In genomic region chr7:3616057-3616388, GRCm38 (mm10) we compare ENCODE assay signal across 9 mouse cellular contexts. TPM values are rescaled to one million over a fixed set of nuclear protein-coding genes. Genes with fewer than 3 reads are reported as not detected.
DNase-seq lines count a peak whose midpoint lies in the region; ATAC-seq and TF ChIP-seq lines count a peak whose summit lies in the region.
"Had no signal": no experiment of that assay in that cellular context is flagged by ENCODE, and none has a peak within 500 bp of the region (broad histone marks: within the 10 kb centered on the region; RNA-seq: fewer than 3 reads in every experiment).

TSS of gene Oscar (minus strand) at chr7:3616157.

- no peak within 1 kb of the TSS for H3K27ac ChIP-seq in heart, embryonic 14.5 days (replicated peaks in 1 of 2; ENCODE audit: control insufficient read depth in 1 of 2, insufficient read depth in 1 of 2, low read depth in 2 of 2, low read length in 2 of 2)
- H3K27ac ChIP-seq in hindbrain, embryonic 13.5 days, result no peak within 1 kb of the TSS
- no peak within 1 kb of the TSS for H3K27ac ChIP-seq in midbrain, embryonic 11.5 days (ENCODE audit: low read depth, low read length)

- H3K36me3 ChIP-seq in heart, embryonic 14.5 days (ENCODE audit: control insufficient read depth, insufficient read depth, low read length), result peaks cover 25% of the 10 kb centered on the region
- H3K36me3 ChIP-seq in G1E (replicated peaks), result peaks cover 25% of the 10 kb centered on the region
- H3K36me3 ChIP-seq in hindbrain, embryonic 13.5 days, result peaks cover 21% of the 10 kb centered on the region
- peaks cover 3% of the 10 kb centered on the region; the same call in 1 of the 2 replicates for H3K36me3 ChIP-seq in midbrain, embryonic 11.5 days (ENCODE audit: control insufficient read depth, insufficient read depth, low read length)

- peak within 1 kb of the TSS in 1 of 2 experiments; percentile 76; a peak in 3 of 4 replicates for H3K4me3 ChIP-seq in heart, embryonic 14.5 days (ENCODE audit: control insufficient read depth in 1 of 2, insufficient read depth in 1 of 2, low read depth in 1 of 2, low read length in 2 of 2)
- H3K4me3 ChIP-seq in G1E (ENCODE audit: low read depth, low read length), result peak within 1 kb of the TSS; percentile 75
- H3K4me3 ChIP-seq in hindbrain, embryonic 13.5 days, result peak within 1 kb of the TSS; percentile 72
- H3K4me3 ChIP-seq in midbrain, embryonic 11.5 days (ENCODE audit: low read depth, low read length), result peak within 1 kb of the TSS; percentile 75

- WGBS in heart, embryonic 14.5 days, result 75% methylated on average over 4 of the region's 4 CpGs
- WGBS in hindbrain, embryonic 13.5 days, result 81% methylated on average over 4 of the region's 4 CpGs
- WGBS in midbrain, embryonic 11.5 days, result 85% methylated on average over 4 of the region's 4 CpGs

- no peak for ATAC-seq in heart, embryonic 14.5 days (ENCODE audit: insufficient number of reproducible peaks, insufficient read depth, low FRiP score, low read depth)
- ATAC-seq in G1E (ENCODE audit: extremely low read depth, insufficient number of reproducible peaks, low FRiP score, poor library complexity, severe bottlenecking), result no peak
- ATAC-seq in hindbrain, embryonic 13.5 days (ENCODE audit: low FRiP score), result no peak
- ATAC-seq in midbrain, embryonic 11.5 days (ENCODE audit: low FRiP score), result no peak

- H3K27me3 ChIP-seq in heart, embryonic 14.5 days (ENCODE audit: control insufficient read depth, insufficient read depth, low read length), result no peaks in the 10 kb centered on the region
- H3K27me3 ChIP-seq in G1E (ENCODE audit: insufficient read depth, low read length), result peaks cover 41% of the 10 kb centered on the region
- H3K27me3 ChIP-seq in hindbrain, embryonic 13.5 days, result no peaks in the 10 kb centered on the region
- no peaks in the 10 kb centered on the region for H3K27me3 ChIP-seq in midbrain, embryonic 11.5 days (ENCODE audit: control insufficient read depth, insufficient read depth, low read length)

- no peak for DNase-seq in heart, postnatal 36 days
- DNase-seq in G1E (ENCODE audit: low spot score), result no peak
- DNase-seq in midbrain, embryonic 11.5 days (ENCODE audit: low spot score, missing footprints), result no peak
- no peak for DNase-seq in urinary bladder, postnatal 14 days (ENCODE audit: low spot score)
- no peak for DNase-seq in adrenal gland, postnatal 36 days
- DNase-seq in cerebellum, postnatal 36 days, result no peak
- DNase-seq: thymus, adult 18-20 months had no signal

- H3K9ac ChIP-seq in heart, embryonic 14.5 days (ENCODE audit: low read length), result no peak within 1 kb of the TSS
- no peak within 1 kb of the TSS for H3K9ac ChIP-seq in hindbrain, embryonic 13.5 days
- H3K9ac ChIP-seq in midbrain, embryonic 11.5 days (ENCODE audit: low read length), result no peak within 1 kb of the TSS

- H3K9me3 ChIP-seq in heart, embryonic 14.5 days (ENCODE audit: control insufficient read depth, low read length), result no peaks in the 10 kb centered on the region
- H3K9me3 ChIP-seq in G1E (replicated peaks), result no peaks in the 10 kb centered on the region
- no peaks in the 10 kb centered on the region for H3K9me3 ChIP-seq in hindbrain, embryonic 13.5 days
- H3K9me3 ChIP-seq in midbrain, embryonic 11.5 days (ENCODE audit: control insufficient read depth, low read length), result no peaks in the 10 kb centered on the region

- intact Hi-C loops in heart, postnatal 36 days (cut with DNase I), result no loop called here

- H3K4me2 ChIP-seq in heart, embryonic 14.5 days (ENCODE audit: low read length), result peak within 1 kb of the TSS; percentile 77
- peak within 1 kb of the TSS; percentile 92; the same call in 1 of the 2 replicates for H3K4me2 ChIP-seq in hindbrain, embryonic 13.5 days
- H3K4me2 ChIP-seq in midbrain, embryonic 11.5 days, result peak within 1 kb of the TSS; percentile 55; the same call in 1 of the 2 replicates

- peaks cover 0 to 5% of the 10 kb centered on the region in 2 experiments; a peak in 1 of 4 replicates for H3K4me1 ChIP-seq in heart, embryonic 14.5 days (ENCODE audit: control insufficient read depth in 2 of 2, insufficient read depth in 2 of 2, low read length in 2 of 2)
- peaks cover 27% of the 10 kb centered on the region for H3K4me1 ChIP-seq in G1E (ENCODE audit: insufficient read depth, low read depth, low read length)
- peaks cover 18% of the 10 kb centered on the region for H3K4me1 ChIP-seq in hindbrain, embryonic 13.5 days (replicated peaks)
- peaks cover 5% of the 10 kb centered on the region; the same call in 1 of the 2 replicates for H3K4me1 ChIP-seq in midbrain, embryonic 11.5 days (ENCODE audit: control insufficient read depth, insufficient read depth, low read length)

- no peak for TF ChIP-seq CTCF in G1E (IDR thresholded peaks at IDR 0.05; ENCODE audit: low read depth, low read length)

RNA-seq across cellular contexts. Expression of gene Oscar, which starts in this region (rescaled TPM):
- polyA plus RNA-seq in heart, embryonic 14.5 days (2014; fragmentation: Nextera tagmentation; extraction: Ambion mirVana), result 0.15 TPM in 2 replicates
- under 1 TPM; 0.17 to 0.35 TPM for total RNA-seq in heart, postnatal 36 days (2021)
- not detected in 2 replicates for total RNA-seq in G1E (2014; fragmentation: Nextera tagmentation)
- total RNA-seq in G1E (2017), result 0.05 and 0.06 TPM in 2 replicates
- polyA plus RNA-seq in G1E (2012), result not detected in 2 replicates
- polyA plus RNA-seq in hindbrain, embryonic 13.5 days (2015; fragmentation: Nextera tagmentation; extraction: Ambion mirVana), result 0.35 and 0.39 TPM in 2 replicates
- polyA plus RNA-seq in midbrain, embryonic 11.5 days (2014; fragmentation: Nextera tagmentation; extraction: Ambion mirVana), result 0.08 and 0.25 TPM in 2 replicates
- not detected for total RNA-seq in adrenal gland, postnatal 36 days (2021)
